Mouse (Mus musculus): ENCODE measurements around the gene Gm20388. TPM values are rescaled to one million over a fixed set of nuclear protein-coding genes. Genes with fewer than 3 reads are reported as not detected.

Gm20388 gene
- polyA plus RNA-seq, 1 experiment from 2014 or later: 12.4 TPM

GRCm38 (mm10) chr8:120419675-120420074 is 509.0 kb downstream of the Gm20388 start:
- WGBS: 83% methylated on average over 9 of the region's 9 CpGs
- peaks cover 53% of the 10 kb centered on the region for H3K4me1 ChIP-seq (ENCODE audit: control insufficient read depth, insufficient read depth, low read depth, low read length)
- no peaks in the 10 kb centered on the region; the same call in 1 of the 2 replicates for H3K27me3 ChIP-seq (replicated peaks; ENCODE audit: control insufficient read depth, insufficient read depth, low read length)
- H3K36me3 ChIP-seq (ENCODE audit: control insufficient read depth, insufficient read depth, low read length): no peaks in the 10 kb centered on the region
- H3K9ac ChIP-seq (ENCODE audit: low read depth, low read length): no peak overlapping the region
- ATAC-seq: no peak
- H3K27ac ChIP-seq (ENCODE audit: low read depth, low read length): no peak overlapping the region
- H3K4me3 ChIP-seq (ENCODE audit: low read length): no peak overlapping the region
- H3K4me2 ChIP-seq (ENCODE audit: low read length): no peak overlapping the region
- H3K9me3 ChIP-seq (ENCODE audit: control insufficient read depth, low read length): no peaks in the 10 kb centered on the region

DNA sequence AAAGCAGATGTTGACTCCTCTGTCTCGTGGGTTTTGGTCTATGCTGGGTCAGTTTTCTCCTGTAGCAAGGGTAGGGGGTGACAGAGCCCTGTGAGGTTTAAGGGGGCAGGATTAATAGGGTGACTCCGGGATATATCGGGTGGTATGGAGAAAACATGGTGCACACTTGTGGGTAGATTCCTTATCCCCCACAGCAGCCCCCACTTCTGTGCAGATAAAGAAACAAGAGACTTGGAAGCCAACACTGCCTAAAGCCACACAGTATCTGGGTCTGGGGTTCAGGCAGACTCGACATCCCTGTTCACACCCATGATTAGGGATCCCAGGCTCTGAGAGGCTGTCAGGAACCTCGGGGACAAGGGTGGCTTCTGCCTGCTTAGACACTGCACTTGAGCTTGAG is 509.6 kb downstream of the Gm20388 start:
- no peak overlapping the region for H3K4me3 ChIP-seq (ENCODE audit: low read length)
- no peak overlapping the region for H3K27ac ChIP-seq (ENCODE audit: low read depth, low read length)
- H3K27me3 ChIP-seq (replicated peaks; ENCODE audit: control insufficient read depth, insufficient read depth, low read length): no peaks in the 10 kb centered on the region; the same call in 1 of the 2 replicates
- peaks cover 55% of the 10 kb centered on the region for H3K4me1 ChIP-seq (ENCODE audit: control insufficient read depth, insufficient read depth, low read depth, low read length)
- H3K9ac ChIP-seq (ENCODE audit: low read depth, low read length): 0 out of 2 replicates have a peak overlapping the region, but pooled peaks have one; percentile 3
- 78% methylated on average over 5 of the region's 5 CpGs for WGBS
- H3K4me2 ChIP-seq (ENCODE audit: low read length): no peak overlapping the region
- no peak for ATAC-seq
- no peaks in the 10 kb centered on the region for H3K9me3 ChIP-seq (ENCODE audit: control insufficient read depth, low read length)
- no peaks in the 10 kb centered on the region for H3K36me3 ChIP-seq (ENCODE audit: control insufficient read depth, insufficient read depth, low read length)

DNA sequence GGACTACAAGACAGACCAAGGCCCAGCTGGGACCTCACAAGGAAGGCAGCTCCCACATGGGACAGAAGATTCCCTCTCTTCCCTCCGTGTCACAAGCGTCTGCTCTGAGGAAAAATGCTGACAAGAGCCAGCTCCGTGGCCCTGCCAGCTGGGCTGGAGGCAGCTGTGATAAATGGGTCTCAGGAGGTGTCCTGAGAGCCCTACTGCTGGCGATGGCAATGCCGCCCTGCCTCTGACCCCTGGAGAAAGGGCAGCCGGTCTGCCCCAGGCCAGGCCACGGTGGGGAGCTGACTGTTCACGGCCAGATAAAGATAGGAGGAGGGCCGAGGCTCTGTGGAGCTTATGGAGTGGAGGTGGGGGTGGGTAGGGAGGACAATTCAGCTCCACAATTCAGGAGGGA is 511.0 kb downstream of the Gm20388 start:
- WGBS: 12% methylated on average over 9 of the region's 9 CpGs
- no peaks in the 10 kb centered on the region for H3K36me3 ChIP-seq (ENCODE audit: control insufficient read depth, insufficient read depth, low read length)
- peaks cover 56% of the 10 kb centered on the region for H3K4me1 ChIP-seq (ENCODE audit: control insufficient read depth, insufficient read depth, low read depth, low read length)
- no peak overlapping the region; the same call in 1 of the 2 replicates for H3K27ac ChIP-seq (ENCODE audit: low read depth, low read length)
- peak overlapping the region; percentile 28; the same call in 1 of the 2 replicates for H3K9ac ChIP-seq (ENCODE audit: low read depth, low read length)
- no peak for ATAC-seq
- no peak overlapping the region for H3K4me2 ChIP-seq (ENCODE audit: low read length)
- H3K4me3 ChIP-seq (ENCODE audit: low read length): no peak overlapping the region
- no peaks in the 10 kb centered on the region for H3K9me3 ChIP-seq (ENCODE audit: control insufficient read depth, low read length)
- H3K27me3 ChIP-seq (replicated peaks; ENCODE audit: control insufficient read depth, insufficient read depth, low read length): no peaks in the 10 kb centered on the region; the same call in 1 of the 2 replicates

DNA sequence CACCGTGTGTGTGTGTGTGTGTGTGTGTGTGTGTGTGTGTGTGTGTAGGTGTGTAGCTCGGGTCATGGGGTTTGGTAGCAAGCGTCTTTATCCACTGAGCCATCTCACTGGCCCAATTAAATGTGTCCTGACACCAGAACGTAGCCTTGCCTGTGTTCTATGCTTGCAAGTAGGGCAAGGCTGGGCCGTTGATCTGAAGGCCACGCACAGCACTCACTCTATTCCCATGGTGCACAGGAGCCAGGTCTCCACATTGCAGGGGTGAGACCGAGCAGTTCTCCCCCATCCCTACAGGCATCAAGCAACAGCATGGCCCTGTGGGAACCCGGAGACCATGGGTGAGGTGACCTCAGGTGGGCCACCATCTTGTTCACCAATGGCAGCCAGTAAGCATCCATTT is 511.6 kb downstream of the Gm20388 start:
- Histone ChIP-seq H3K36me3 (ENCODE audit: control insufficient read depth, insufficient read depth, low read length) (no peaks in the 10 kb centered on the region), H3K9me3 (ENCODE audit: control insufficient read depth, low read length) (no peaks in the 10 kb centered on the region), H3K27ac (ENCODE audit: low read depth, low read length) (no peak overlapping the region), H3K4me3 (ENCODE audit: low read length) (no peak overlapping the region), H3K4me2 (ENCODE audit: low read length) (no peak overlapping the region), H3K27me3 (replicated peaks; ENCODE audit: control insufficient read depth, insufficient read depth, low read length) (no peaks in the 10 kb centered on the region; the same call in 1 of the 2 replicates), H3K4me1 (ENCODE audit: control insufficient read depth, insufficient read depth, low read depth, low read length) (peaks cover 53% of the 10 kb centered on the region), H3K9ac (ENCODE audit: low read depth, low read length) (no peak overlapping the region)
- no peak for ATAC-seq
- WGBS: 74% methylated on average over 8 of the region's 8 CpGs

DNA sequence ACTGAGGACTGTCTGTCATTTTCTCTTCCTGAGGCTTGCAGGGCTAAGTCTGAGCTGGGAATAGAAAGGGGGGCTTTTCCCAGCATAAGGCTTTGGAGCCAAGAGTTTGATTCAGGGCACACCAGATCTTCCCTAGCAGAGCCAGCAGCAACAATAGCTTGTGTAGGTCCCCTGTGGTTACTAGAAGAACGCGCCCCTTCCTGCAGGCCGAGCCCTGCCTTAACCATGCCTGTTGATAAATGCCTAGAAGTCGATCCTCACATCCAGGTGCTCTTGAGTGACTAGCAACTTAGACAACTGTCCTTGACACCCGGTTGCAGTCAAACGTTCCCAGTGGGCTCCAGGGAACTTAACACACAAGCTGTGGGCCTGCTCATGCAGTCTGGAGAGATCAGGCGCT is 512.9 kb downstream of the Gm20388 start:
- no peak overlapping the region for H3K4me2 ChIP-seq (ENCODE audit: low read length)
- no peaks in the 10 kb centered on the region; the same call in 1 of the 2 replicates for H3K27me3 ChIP-seq (replicated peaks; ENCODE audit: control insufficient read depth, insufficient read depth, low read length)
- no peak overlapping the region for H3K9ac ChIP-seq (ENCODE audit: low read depth, low read length)
- WGBS: 31% methylated on average over 7 of the region's 7 CpGs
- H3K9me3 ChIP-seq (ENCODE audit: control insufficient read depth, low read length): no peaks in the 10 kb centered on the region
- peaks cover 54% of the 10 kb centered on the region for H3K4me1 ChIP-seq (ENCODE audit: control insufficient read depth, insufficient read depth, low read depth, low read length)
- H3K4me3 ChIP-seq (ENCODE audit: low read length): no peak overlapping the region
- H3K36me3 ChIP-seq (ENCODE audit: control insufficient read depth, insufficient read depth, low read length): no peaks in the 10 kb centered on the region
- no peak overlapping the region for H3K27ac ChIP-seq (ENCODE audit: low read depth, low read length)
- ATAC-seq: no peak

DNA sequence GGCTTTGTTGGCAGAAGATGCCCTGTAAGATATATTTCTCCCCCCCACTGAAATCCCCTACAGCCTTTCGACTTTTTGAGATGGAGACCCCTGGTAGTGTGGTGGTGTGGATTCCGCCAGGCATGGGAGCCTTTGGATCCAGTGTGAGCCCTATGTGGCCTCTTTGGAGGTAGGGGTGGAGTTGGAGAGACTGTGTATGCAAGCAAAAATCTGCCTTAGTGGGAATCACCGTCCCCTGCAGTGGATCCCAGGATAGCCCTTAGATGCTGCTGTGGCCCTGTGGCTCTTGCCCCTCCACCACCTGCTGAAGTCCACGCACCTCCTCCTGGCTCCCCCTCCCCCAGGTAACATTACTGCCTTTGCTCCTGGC is 514.2 kb downstream of the Gm20388 start:
- Histone ChIP-seq H3K27ac (ENCODE audit: low read depth, low read length) (peak overlapping the region; percentile 83), H3K4me2 (ENCODE audit: low read length) (no peak overlapping the region), H3K4me1 (ENCODE audit: control insufficient read depth, insufficient read depth, low read depth, low read length) (peaks cover 54% of the 10 kb centered on the region), H3K4me3 (ENCODE audit: low read length) (no peak overlapping the region), H3K9me3 (ENCODE audit: control insufficient read depth, low read length) (no peaks in the 10 kb centered on the region), H3K27me3 (replicated peaks; ENCODE audit: control insufficient read depth, insufficient read depth, low read length) (no peaks in the 10 kb centered on the region; the same call in 1 of the 2 replicates), H3K36me3 (ENCODE audit: control insufficient read depth, insufficient read depth, low read length) (no peaks in the 10 kb centered on the region), H3K9ac (ENCODE audit: low read depth, low read length) (peak overlapping the region; percentile 53)
- 32% methylated on average over 4 of the region's 4 CpGs for WGBS
- no peak for ATAC-seq

- peak; percentile 69 for ATAC-seq
- Histone ChIP-seq H3K27me3 (replicated peaks; ENCODE audit: control insufficient read depth, insufficient read depth, low read length) (no peaks in the 10 kb centered on the region; the same call in 1 of the 2 replicates), H3K4me3 (ENCODE audit: low read length) (no peak overlapping the region), H3K4me1 (ENCODE audit: control insufficient read depth, insufficient read depth, low read depth, low read length) (peaks cover 54% of the 10 kb centered on the region), H3K9me3 (ENCODE audit: control insufficient read depth, low read length) (no peaks in the 10 kb centered on the region), H3K27ac (ENCODE audit: low read depth, low read length) (peak overlapping the region; percentile 83), H3K9ac (ENCODE audit: low read depth, low read length) (peak overlapping the region; percentile 53), H3K4me2 (ENCODE audit: low read length) (no peak overlapping the region), H3K36me3 (ENCODE audit: control insufficient read depth, insufficient read depth, low read length) (no peaks in the 10 kb centered on the region)
- 15% methylated on average over 8 of the region's 8 CpGs for WGBS
Observed at GRCm38 (mm10) chr8:120425199-120425941, 514.7 kb downstream of the Gm20388 start.

DNA sequence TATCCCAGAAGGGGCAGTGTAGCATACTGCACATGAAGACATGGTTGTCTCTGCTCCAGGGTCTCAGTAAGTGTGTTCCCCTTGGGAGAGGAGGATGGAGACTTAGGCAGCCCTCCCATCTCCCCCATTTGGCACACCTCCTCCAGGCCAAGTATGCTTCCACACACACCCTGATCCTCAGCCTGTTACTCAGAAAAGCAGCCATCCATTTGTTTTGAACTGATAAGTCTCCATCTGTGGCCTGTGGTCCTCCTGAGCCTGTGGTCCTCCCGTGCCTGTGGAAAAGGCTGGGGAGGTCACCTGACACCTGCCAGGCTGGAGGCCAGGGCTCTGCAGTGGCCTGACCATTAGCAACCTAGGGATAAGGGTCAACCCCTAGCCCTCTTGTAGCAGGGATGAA is 515.5 kb downstream of the Gm20388 start:
- Histone ChIP-seq H3K36me3 (ENCODE audit: control insufficient read depth, insufficient read depth, low read length) (no peaks in the 10 kb centered on the region), H3K27me3 (replicated peaks; ENCODE audit: control insufficient read depth, insufficient read depth, low read length) (no peaks in the 10 kb centered on the region; the same call in 1 of the 2 replicates), H3K4me1 (ENCODE audit: control insufficient read depth, insufficient read depth, low read depth, low read length) (peaks cover 51% of the 10 kb centered on the region), H3K9me3 (ENCODE audit: control insufficient read depth, low read length) (no peaks in the 10 kb centered on the region), H3K9ac (ENCODE audit: low read depth, low read length) (no peak overlapping the region), H3K4me3 (ENCODE audit: low read length) (no peak overlapping the region), H3K4me2 (ENCODE audit: low read length) (no peak overlapping the region), H3K27ac (ENCODE audit: low read depth, low read length) (peak overlapping the region; percentile 83)
- 42% methylated on average over 1 of the region's 1 CpGs for WGBS
- ATAC-seq: no peak; the same call in 1 of the 2 replicates

- no peak for ATAC-seq
- H3K27ac ChIP-seq (ENCODE audit: low read depth, low read length): peak overlapping the region; percentile 27
- H3K9ac ChIP-seq (ENCODE audit: low read depth, low read length): no peak overlapping the region
- H3K9me3 ChIP-seq (ENCODE audit: control insufficient read depth, low read length): no peaks in the 10 kb centered on the region
- peaks cover 44% of the 10 kb centered on the region for H3K4me1 ChIP-seq (ENCODE audit: control insufficient read depth, insufficient read depth, low read depth, low read length)
- no peak overlapping the region for H3K4me2 ChIP-seq (ENCODE audit: low read length)
- H3K4me3 ChIP-seq (ENCODE audit: low read length): no peak overlapping the region
- H3K27me3 ChIP-seq (replicated peaks; ENCODE audit: control insufficient read depth, insufficient read depth, low read length): no peaks in the 10 kb centered on the region; the same call in 1 of the 2 replicates
- 34% methylated on average over 20 of the region's 20 CpGs for WGBS
- no peaks in the 10 kb centered on the region for H3K36me3 ChIP-seq (ENCODE audit: control insufficient read depth, insufficient read depth, low read length)
Observed at GRCm38 (mm10) chr8:120426622-120427385, 516.2 kb downstream of the Gm20388 start.
